Comparison of ENCODE assay signal across 8 mouse cellular contexts in the genomic region with DNA sequence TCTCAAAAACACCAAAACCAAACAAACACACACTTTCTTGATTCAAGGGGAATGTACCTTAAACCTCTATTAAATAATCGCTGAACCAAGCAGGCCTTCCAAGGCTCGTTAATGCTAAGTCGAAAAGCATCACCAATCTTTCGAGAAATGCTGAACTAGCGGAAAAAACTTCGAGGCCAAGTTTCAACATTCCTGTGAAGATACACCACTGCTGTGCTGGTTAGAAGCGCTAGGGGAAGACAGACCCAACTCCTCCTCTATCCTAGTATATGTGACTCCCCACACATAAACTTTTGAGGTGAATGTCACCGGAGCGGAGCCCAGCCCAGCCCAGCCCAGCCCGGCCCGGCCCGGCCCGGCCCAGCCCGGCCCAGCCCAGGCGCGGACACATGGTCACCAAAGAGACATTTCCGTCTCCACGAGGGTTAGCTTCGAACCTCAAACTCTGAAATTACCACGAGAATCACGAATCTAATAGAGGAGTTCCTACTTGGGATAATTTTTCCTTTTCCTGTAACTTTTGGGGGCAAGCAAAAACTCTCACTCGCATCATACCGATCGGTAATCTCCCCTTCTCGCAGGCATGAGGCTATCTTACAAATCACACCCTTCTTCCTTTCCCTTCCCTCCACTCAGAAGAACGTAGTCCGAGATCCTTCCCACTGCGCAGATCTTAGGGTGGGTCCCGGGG. TPM values are rescaled to one million over a fixed set of nuclear protein-coding genes. Genes with fewer than 3 reads are reported as not detected.
A peak's percentile ranks its signal among the peaks of the same experiment; 100 is the strongest.
DNase-seq lines count a peak whose midpoint lies in the region; ATAC-seq and TF ChIP-seq lines count a peak whose summit lies in the region.

No protein-coding gene starts in this region.

- no peak for DNase-seq in testis, postnatal 14 days (ENCODE audit: low spot score)
- DNase-seq in lung, postnatal 25 days (ENCODE audit: low spot score): peak; percentile 37
- no peak for DNase-seq in urinary bladder, postnatal 36 days (ENCODE audit: low spot score in 2 of 2)
- no peak for DNase-seq in right cerebral cortex, adult 18-20 months
- no peak for DNase-seq in right cerebral cortex, postnatal 36 days (ENCODE audit: low spot score in 2 of 2)

- peak overlapping the region; percentile 91 for H3K27ac ChIP-seq in testis, adult 2 months (ENCODE audit: control insufficient read depth, insufficient read depth, low read depth, low read length)
- peak overlapping the region; percentile 91 for H3K27ac ChIP-seq in embryonic fibroblast, embryonic 13.5 days (ENCODE audit: insufficient read depth, low read length)
- H3K27ac ChIP-seq in intestine, postnatal 0 days (ENCODE audit: low read depth, low read length): peak overlapping the region; percentile 94

- peak overlapping the region; percentile 77 for H3K4me2 ChIP-seq in intestine, postnatal 0 days (replicated peaks; ENCODE audit: low read depth)

- no peak for TF ChIP-seq CTCF in testis, adult 2 months (IDR thresholded peaks at IDR 0.05; ENCODE audit: control insufficient read depth, insufficient read depth, insufficient replicate concordance, low read depth, low read length)
- TF ChIP-seq CTCF in embryonic fibroblast, embryonic 13.5 days (IDR thresholded peaks at IDR 0.05; ENCODE audit: borderline replicate concordance, insufficient read depth, low read length): no peak
- TF ChIP-seq CTCF in intestine, postnatal 0 days (IDR thresholded peaks at IDR 0.05; ENCODE audit: low read depth): peak; percentile 37; the same call in 1 of the 2 replicates

- H3K9me3 ChIP-seq in intestine, postnatal 0 days (ENCODE audit: control insufficient read depth): no peaks in the 10 kb centered on the region

- no peak for TF ChIP-seq POLR2A in testis, adult 2 months (IDR thresholded peaks at IDR 0.05; ENCODE audit: control insufficient read depth, low read depth, low read length)
- no peak; the same call in 1 of the 2 replicates for TF ChIP-seq POLR2A in embryonic fibroblast, embryonic 13.5 days (IDR thresholded peaks at IDR 0.05; ENCODE audit: low read depth, low read length)

- no peaks in the 10 kb centered on the region for H3K36me3 ChIP-seq in testis, adult 2 months (ENCODE audit: control insufficient read depth, insufficient read depth, low read length)
- no peaks in the 10 kb centered on the region for H3K36me3 ChIP-seq in intestine, postnatal 0 days (ENCODE audit: control insufficient read depth, insufficient read depth)

- under 1% methylated on average over 29 of the region's 29 CpGs for WGBS in intestine, postnatal 0 days

- peak overlapping the region; percentile 83 for H3K9ac ChIP-seq in intestine, postnatal 0 days (ENCODE audit: low read depth, low read length)

- ATAC-seq in intestine, postnatal 0 days: no peak

- peaks cover 4% of the 10 kb centered on the region; the same call in 1 of the 2 replicates for H3K4me1 ChIP-seq in testis, adult 2 months (ENCODE audit: control insufficient read depth, insufficient read depth, low read length)
- peaks cover 12% of the 10 kb centered on the region for H3K4me1 ChIP-seq in embryonic fibroblast, embryonic 13.5 days (ENCODE audit: control insufficient read depth, insufficient read depth, low read length)
- H3K4me1 ChIP-seq in intestine, postnatal 0 days (replicated peaks; ENCODE audit: control insufficient read depth, insufficient read depth, low read length): peaks cover 21% of the 10 kb centered on the region

- H3K4me3 ChIP-seq in testis, adult 2 months (ENCODE audit: control insufficient read depth, low read depth, low read length): peak overlapping the region; percentile 91
- H3K4me3 ChIP-seq in embryonic fibroblast, embryonic 13.5 days (ENCODE audit: insufficient read depth, low read length): peak overlapping the region; percentile 91
- peak overlapping the region; percentile 92 for H3K4me3 ChIP-seq in intestine, postnatal 0 days (ENCODE audit: low read depth, low read length)

- no peaks in the 10 kb centered on the region for H3K27me3 ChIP-seq in testis, adult 2 months (ENCODE audit: control insufficient read depth, insufficient read depth, low read length)
- no peaks in the 10 kb centered on the region for H3K27me3 ChIP-seq in intestine, postnatal 0 days (replicated peaks; ENCODE audit: control insufficient read depth, insufficient read depth, low read length)

RNA-seq across cellular contexts. Expression of a gene that starts 1.0 kb away (rescaled TPM):
- 8.2 and 8.6 TPM in 2 replicates for polyA plus RNA-seq in testis, adult 2 months (2012; rRNA removed)
- polyA plus RNA-seq in embryonic fibroblast, embryonic 13.5 days (2011; ENCODE audit: insufficient read length, low read depth, missing spikeins): 117 and 126 TPM in 2 replicates
- 35.0 TPM in 2 replicates for polyA plus RNA-seq in intestine, postnatal 0 days (2015; fragmentation: Nextera tagmentation; extraction: Ambion mirVana)

RNA-seq across cellular contexts. Expression of a gene that starts 9.1 kb away (rescaled TPM):
- polyA plus RNA-seq in testis, adult 2 months (2012; rRNA removed): 10.7 and 11.0 TPM in 2 replicates
- polyA plus RNA-seq in embryonic fibroblast, embryonic 13.5 days (2011; ENCODE audit: insufficient read length, low read depth, missing spikeins): 17.9 and 22.1 TPM in 2 replicates
- 11.6 and 14.3 TPM in 2 replicates for polyA plus RNA-seq in intestine, postnatal 0 days (2015; fragmentation: Nextera tagmentation; extraction: Ambion mirVana)

RNA-seq across cellular contexts. Expression of a gene that starts 50.4 kb away (rescaled TPM):
- 518 and 561 TPM in 2 replicates for polyA plus RNA-seq in testis, adult 2 months (2012; rRNA removed)
- not detected in 2 replicates for polyA plus RNA-seq in embryonic fibroblast, embryonic 13.5 days (2011; ENCODE audit: insufficient read length, low read depth, missing spikeins)
- 0.12 and 0.33 TPM in 2 replicates for polyA plus RNA-seq in intestine, postnatal 0 days (2015; fragmentation: Nextera tagmentation; extraction: Ambion mirVana)

Comparison
In these comparisons a context has a peak if more than half of its experiments do, and no peak if none do; other contexts are left out.
1. RNA of a gene that starts 50.4 kb away (polyA plus RNA-seq): 518 to 561 TPM in testis, adult 2 months; 0.12 to 0.33 TPM in intestine, postnatal 0 days and not detected in embryonic fibroblast, embryonic 13.5 days; every median in the first group is over 100 times any median in the second.
2. Peak in every context shown above with its lines, with median percentiles within 50 percentile points of each other: H3K27ac ChIP-seq and H3K4me3 ChIP-seq.